Mouse (Mus musculus) limb, embryonic 12.5 days (tissue): ENCODE results near the gene Rbm34. TPM values are rescaled to one million over a fixed set of nuclear protein-coding genes. Genes with fewer than 3 reads are reported as not detected.
"Not testable (repeated sequence)": the region's sequence is repeated elsewhere in the genome, so short reads cannot be mapped to it uniquely, and the experiment has no call there.

Experiments
- ATAC-seq: fragments of 200-750 bp; cut with Nextera tagmentation; 2 replicates; pipeline ENCODE4 v1.8.0; 2017; ENCODE audit warnings: low read depth, moderate TSS enrichment; ENCODE audit not compliant: insufficient number of reproducible peaks, insufficient read depth, low FRiP score, low TSS enrichment
- H3K27ac ChIP-seq: fragments of 300-500 bp; sonication (generic); 2 replicates; pipeline ENCODE4 v1.5.1; 2016; ENCODE audit warnings: mild to moderate bottlenecking, moderate library complexity
- H3K27me3 ChIP-seq: fragments of 300-500 bp; sonication (generic); 2 replicates; pipeline ENCODE4 v1.6.1; 2016; ENCODE audit warnings: mild to moderate bottlenecking, moderate library complexity
- H3K36me3 ChIP-seq: fragments of 300-500 bp; sonication (generic); 2 replicates; pipeline ENCODE4 v1.6.1; 2016; ENCODE audit warnings: mild to moderate bottlenecking, moderate library complexity
- H3K4me1 ChIP-seq: fragments of 300-500 bp; sonication (generic); replicated peaks from 2 replicates; pipeline ENCODE4 v1.6.1; 2016
- H3K4me2 ChIP-seq: fragments of 300-500 bp; sonication (generic); 2 replicates; pipeline ENCODE4 v1.6.1; 2016; ENCODE audit warnings: mild to moderate bottlenecking, moderate library complexity
- H3K4me3 ChIP-seq: fragments of 300-500 bp; sonication (generic); replicated peaks from 2 replicates; pipeline ENCODE4 v1.5.1; 2016; ENCODE audit warnings: mild to moderate bottlenecking
- H3K9ac ChIP-seq: fragments of 300-500 bp; sonication (generic); replicated peaks from 2 replicates; pipeline ENCODE4 v1.6.1; 2016; ENCODE audit warnings: mild to moderate bottlenecking, moderate library complexity
- H3K9me3 ChIP-seq: fragments of 300-500 bp; sonication (generic); 2 replicates; pipeline ENCODE4 v1.6.1; 2016; ENCODE audit warnings: mild to moderate bottlenecking, moderate library complexity
- WGBS: fragments of 180-500 bp; shearing (Covaris S2); methylation state at CpG from one replicate; pipeline ENCODE4 v1.1.7; 2016; 5-methylcytosine and 5-hydroxymethylcytosine counted together
- polyA plus RNA-seq: library from polyadenylated mRNA; unstranded; fragments of >200 nt; fragmentation: Nextera tagmentation; extraction: Ambion mirVana; gene quantifications from 2 replicates; pipeline ENCODE4 v1.2.1, GENCODE M21; 2016

The Rbm34 gene
- polyA plus RNA-seq, 1 experiment from 2014 or later = 35.6 TPM

DNA sequence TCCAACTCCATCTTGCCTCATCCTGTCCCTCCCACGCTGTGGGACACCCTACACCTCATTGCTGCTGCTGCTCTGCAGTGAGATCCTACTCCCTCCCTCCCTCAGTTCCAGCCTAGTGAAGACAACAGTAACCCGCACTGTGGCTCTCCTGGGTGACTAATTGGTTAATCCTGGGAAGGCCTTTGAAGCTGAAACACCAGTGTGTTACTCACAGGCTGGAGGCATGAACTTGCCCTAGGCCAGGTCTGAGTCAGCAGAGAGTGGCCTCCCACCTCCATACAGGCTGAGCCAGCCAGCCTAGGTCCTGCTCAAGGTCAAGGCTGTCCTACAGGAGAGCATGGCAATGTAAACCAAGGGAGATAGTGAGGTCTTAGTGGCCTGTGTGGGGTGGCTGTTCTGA, 51.6 kb downstream of the Rbm34 start:
- Histone ChIP-seq H3K36me3 (peaks cover 5% of the 10 kb centered on the region; the same call in 1 of the 2 replicates), H3K4me2 (no peak overlapping the region), H3K27ac (no peak overlapping the region), H3K27me3 (no peaks in the 10 kb centered on the region), H3K4me1 (peaks cover 17% of the 10 kb centered on the region), H3K9ac (no peak overlapping the region), H3K9me3 (no peaks in the 10 kb centered on the region), H3K4me3 (no peak overlapping the region)
- 35% methylated on average over 2 of the region's 2 CpGs for WGBS
- no peak for ATAC-seq

DNA sequence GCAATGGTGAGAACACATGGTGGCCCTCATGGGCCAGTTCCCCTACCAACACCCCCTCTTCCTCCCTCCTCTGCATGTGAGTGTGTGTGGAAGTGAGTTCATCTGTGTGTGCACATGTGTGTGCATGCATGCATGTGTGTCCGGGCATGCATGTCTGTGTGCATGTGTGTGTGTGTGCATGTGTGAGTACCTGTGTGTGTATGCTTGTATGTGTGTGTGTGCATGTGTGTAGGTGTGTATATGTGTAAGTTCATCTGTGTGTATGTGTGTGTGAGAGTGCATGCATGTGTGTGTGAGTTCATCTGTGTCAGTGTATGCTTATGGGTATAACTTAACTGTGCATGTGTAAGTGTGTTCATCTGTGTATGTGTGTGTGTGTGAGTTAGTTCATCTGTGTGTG, 52.5 kb downstream of the Rbm34 start:
- 95% methylated on average over 1 of the region's 1 CpGs for WGBS
- Histone ChIP-seq H3K4me3 (no peak overlapping the region), H3K36me3 (peaks cover 4% of the 10 kb centered on the region; the same call in 1 of the 2 replicates), H3K9me3 (no peaks in the 10 kb centered on the region), H3K27me3 (no peaks in the 10 kb centered on the region), H3K27ac (no peak overlapping the region), H3K4me2 (no peak overlapping the region), H3K4me1 (peaks cover 23% of the 10 kb centered on the region), H3K9ac (no peak overlapping the region)
- no peak for ATAC-seq

DNA sequence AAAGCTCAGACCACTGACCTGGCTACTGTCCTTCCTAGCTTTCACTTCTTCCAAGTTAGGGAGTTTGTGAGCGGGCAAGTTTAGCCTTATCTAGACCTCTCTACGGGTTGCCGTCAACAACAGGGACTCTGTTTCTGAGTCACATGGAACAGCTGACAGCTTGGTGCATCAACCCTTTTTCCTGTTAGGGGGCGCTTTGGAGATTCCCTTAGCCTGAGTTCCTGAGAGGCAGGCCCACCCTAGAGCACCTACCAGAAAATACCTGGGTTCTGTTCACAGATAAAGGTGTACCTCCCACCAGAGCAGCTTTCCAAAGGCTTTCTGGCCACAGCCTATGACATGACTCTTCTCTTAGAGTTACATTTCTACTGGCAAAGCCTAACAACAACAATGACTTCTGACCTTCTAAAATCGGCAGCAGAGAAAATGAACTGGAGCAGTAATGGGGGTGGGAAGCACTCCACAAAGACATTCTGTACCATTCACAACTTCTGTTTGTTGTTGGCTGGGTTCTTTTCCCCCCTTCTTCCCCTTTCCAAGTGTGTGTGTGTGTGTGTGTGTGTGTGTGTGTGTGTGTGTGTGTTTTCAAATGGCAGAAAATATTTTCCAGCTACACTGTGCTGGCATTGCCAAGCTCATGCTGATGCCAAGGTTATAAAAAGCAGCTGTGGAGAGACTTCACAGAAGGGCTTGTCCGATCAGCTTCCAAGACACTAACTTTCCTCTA, 53.5 kb downstream of the Rbm34 start:
- no peak for ATAC-seq
- Histone ChIP-seq H3K27me3 (no peaks in the 10 kb centered on the region), H3K36me3 (no peaks in the 10 kb centered on the region), H3K9me3 (no peaks in the 10 kb centered on the region), H3K9ac (no peak overlapping the region), H3K4me3 (no peak overlapping the region), H3K4me1 (peaks cover 27% of the 10 kb centered on the region), H3K27ac (no peak overlapping the region), H3K4me2 (no peak overlapping the region)
- WGBS = 66% methylated on average over 6 of the region's 6 CpGs

DNA sequence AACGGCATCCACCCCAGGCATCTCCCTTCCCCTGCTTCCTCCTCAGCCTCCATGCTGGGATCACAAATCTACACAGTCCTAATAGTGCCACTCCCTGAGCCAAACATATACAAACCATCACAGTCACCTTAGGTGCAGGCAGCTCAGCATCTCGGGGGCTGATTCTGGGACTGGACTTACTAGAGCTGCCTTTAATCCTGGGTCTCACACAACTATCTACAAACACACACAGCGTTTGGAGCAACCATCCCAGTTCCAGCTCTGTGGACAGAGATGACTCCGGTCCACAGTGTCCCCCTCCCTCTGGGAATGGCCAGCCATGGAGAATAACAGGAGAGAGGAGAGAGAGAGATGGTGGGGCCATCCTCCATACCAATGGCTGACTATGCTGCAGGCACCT, 54.3 kb downstream of the Rbm34 start:
- Histone ChIP-seq H3K9me3 (no peaks in the 10 kb centered on the region), H3K36me3 (no peaks in the 10 kb centered on the region), H3K4me2 (no peak overlapping the region), H3K27ac (no peak overlapping the region), H3K9ac (no peak overlapping the region), H3K4me1 (peaks cover 27% of the 10 kb centered on the region), H3K4me3 (no peak overlapping the region), H3K27me3 (no peaks in the 10 kb centered on the region)
- no peak for ATAC-seq
- 84% methylated on average over 4 of the region's 4 CpGs for WGBS

DNA sequence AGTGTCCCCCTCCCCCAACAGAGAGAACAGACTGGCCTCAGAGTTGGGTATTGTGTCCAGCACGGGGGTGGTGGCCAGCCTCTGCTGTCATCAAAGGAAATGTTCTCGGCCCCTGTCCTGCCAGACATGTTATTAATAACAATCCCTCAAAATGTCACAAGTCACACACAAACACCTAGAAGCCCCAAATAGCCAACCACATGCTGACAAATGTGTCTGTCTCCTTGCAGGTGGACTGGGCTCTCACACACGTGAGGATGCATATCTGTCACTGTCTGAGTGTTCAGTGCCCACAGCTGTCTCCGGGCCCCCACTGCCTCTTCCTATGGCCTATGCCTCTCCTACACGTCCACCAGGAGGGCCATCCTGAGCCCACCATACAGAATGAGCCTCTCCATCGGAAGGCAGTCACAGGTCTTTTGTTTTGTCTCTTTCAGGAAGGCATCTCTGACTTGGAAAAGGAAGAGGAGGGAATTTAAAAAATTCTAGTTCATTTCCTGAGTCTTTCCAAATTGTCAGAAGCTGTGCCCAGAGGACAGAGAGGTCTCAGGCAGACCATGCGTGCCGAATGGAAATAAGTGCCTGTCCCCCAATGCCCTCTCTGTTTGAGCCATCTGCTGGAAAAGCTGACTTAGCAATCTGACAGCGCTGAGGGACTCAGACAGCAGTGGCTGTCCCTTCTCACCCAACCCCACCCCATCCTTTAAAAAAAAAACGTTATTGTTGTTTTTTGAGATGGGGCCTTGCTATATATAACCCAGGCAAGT, 56.1 kb downstream of the Rbm34 start:
- WGBS = 59% methylated on average over 10 of the region's 10 CpGs
- Histone ChIP-seq H3K4me3 (no peak overlapping the region), H3K27ac (no peak overlapping the region), H3K9ac (no peak overlapping the region), H3K9me3 (no peaks in the 10 kb centered on the region), H3K4me1 (peaks cover 29% of the 10 kb centered on the region), H3K27me3 (peaks cover 2% of the 10 kb centered on the region; the same call in 1 of the 2 replicates), H3K36me3 (no peaks in the 10 kb centered on the region), H3K4me2 (no peak overlapping the region)
- no peak for ATAC-seq

DNA sequence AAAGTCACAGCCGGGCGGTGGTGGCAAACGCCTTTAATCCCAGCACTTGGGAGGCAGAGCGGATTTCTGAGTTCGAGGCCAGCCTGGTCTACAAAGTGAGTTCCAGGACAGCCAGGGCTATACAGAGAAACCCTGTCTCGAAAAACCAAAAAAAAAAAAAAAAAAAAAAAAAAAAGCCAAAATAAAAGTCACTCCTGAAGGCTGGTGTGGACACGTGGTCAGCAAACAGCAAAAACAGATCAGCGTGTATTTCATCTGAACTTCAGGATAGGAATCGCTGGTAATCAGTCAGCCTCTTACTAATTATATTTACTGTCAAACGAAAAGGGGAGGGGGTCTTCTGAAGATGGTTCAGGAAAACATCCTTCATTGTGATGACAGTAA, 56.8 kb downstream of the Rbm34 start:
- H3K27me3 ChIP-seq, H3K4me3 ChIP-seq, H3K4me2 ChIP-seq, H3K27ac ChIP-seq, H3K36me3 ChIP-seq, H3K9ac ChIP-seq, H3K9me3 ChIP-seq, ATAC-seq: not testable (repeated sequence)
- WGBS = 69% methylated on average over 10 of the region's 10 CpGs
- H3K4me1 ChIP-seq = peaks cover 30% of the 10 kb centered on the region

DNA sequence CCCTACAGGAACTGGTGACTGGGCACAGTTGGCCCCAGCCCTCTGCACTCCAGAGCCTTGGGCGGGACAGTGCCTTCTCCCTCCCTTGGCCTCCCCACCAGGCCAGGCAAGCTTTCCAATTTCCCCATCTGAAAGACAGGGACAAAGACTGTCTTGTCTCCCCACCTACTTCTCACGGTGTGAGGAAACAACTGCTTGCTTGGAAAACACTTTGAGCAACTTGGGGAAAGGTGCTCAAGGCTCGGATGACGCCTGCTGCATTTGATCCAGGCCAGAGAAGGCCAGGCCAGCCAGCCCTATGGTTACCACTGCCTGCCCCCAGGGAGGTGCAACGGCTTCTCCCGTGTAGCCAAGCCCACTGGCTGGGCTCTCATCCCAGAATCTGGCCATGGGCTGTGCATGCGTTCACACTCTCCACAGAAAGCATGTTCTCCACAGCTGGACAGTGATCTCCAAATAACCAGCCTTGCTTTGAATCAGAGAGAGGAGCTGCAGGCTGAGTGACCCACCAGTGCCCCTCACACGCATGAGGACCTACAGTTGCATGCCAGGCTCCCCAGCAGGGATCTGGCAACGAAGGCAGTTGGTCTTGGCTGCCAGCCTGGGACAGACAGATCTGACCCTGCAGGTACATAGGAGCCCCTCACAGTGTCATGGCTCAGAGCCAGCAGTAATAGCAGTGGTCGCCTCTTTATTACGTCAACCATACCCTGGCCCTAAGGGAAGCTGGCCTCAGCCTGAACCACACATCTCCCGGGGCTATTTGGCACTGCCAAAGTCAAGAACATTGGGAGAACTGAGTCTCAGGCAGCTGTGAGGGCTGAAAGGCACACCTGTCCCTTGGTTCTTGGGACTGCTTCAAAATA, 57.4 kb downstream of the Rbm34 start:
- no peak for ATAC-seq
- peak overlapping the region; percentile 20; the same call in 1 of the 2 replicates for H3K27ac ChIP-seq
- no peaks in the 10 kb centered on the region for H3K9me3 ChIP-seq
- H3K4me2 ChIP-seq = no peak overlapping the region
- peaks cover 35% of the 10 kb centered on the region for H3K4me1 ChIP-seq
- no peak overlapping the region; the same call in 1 of the 2 replicates for H3K9ac ChIP-seq
- WGBS = 46% methylated on average over 12 of the region's 12 CpGs
- peaks cover 2% of the 10 kb centered on the region; the same call in 1 of the 2 replicates for H3K27me3 ChIP-seq
- H3K4me3 ChIP-seq = no peak overlapping the region
- H3K36me3 ChIP-seq = no peaks in the 10 kb centered on the region

DNA sequence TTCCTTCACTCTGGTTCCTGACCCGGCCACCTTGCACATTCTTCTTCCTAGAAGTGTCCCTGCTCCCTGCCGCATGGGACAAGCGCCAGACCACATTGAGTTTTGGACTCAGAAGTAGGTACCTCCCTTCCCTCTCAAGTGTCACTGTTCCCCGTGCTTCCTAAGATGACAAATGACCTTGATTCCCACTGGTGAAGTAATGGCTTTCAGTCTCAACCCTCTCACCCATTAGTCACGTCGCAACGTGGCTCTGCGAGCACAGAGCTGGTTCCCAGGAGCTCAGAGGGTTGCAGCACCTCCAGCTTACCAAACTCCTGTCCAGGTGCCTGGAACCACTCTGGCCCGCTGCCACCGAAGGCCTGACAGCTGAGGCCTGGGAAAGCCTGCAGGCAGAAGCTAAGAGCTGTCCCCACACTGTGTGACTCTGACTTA, 61.5 kb downstream of the Rbm34 start:
- no peak overlapping the region for H3K4me3 ChIP-seq
- H3K27me3 ChIP-seq = peaks cover 5% of the 10 kb centered on the region; the same call in 1 of the 2 replicates
- peak overlapping the region; percentile 59; the same call in 1 of the 2 replicates for H3K27ac ChIP-seq
- H3K4me2 ChIP-seq = 0 out of 2 replicates have a peak overlapping the region, but pooled peaks have one; percentile 8
- no peaks in the 10 kb centered on the region for H3K9me3 ChIP-seq
- no peaks in the 10 kb centered on the region for H3K36me3 ChIP-seq
- H3K9ac ChIP-seq = no peak overlapping the region
- ATAC-seq = no peak
- WGBS = 58% methylated on average over 10 of the region's 10 CpGs
- peaks cover 25% of the 10 kb centered on the region for H3K4me1 ChIP-seq

DNA sequence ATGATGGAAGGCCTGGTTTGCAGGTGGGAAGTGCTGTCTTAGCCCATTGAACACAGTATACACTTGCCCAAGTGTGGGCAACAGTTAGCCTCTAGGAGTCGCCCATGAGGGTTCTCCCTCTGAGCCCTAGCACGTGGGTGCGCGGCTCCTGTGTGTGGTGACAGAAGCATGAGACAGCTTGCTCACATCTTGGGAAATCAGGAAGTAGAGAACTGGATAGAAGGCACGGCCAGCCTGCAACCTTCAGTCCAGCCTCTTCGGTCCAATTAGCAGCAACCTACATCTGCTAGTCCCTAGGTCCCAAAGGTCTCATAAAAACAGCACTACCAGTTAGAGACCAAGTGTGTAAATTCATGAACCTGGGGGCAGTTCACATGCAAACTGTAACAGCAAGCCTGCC, 62.1 kb downstream of the Rbm34 start:
- H3K9me3 ChIP-seq = no peaks in the 10 kb centered on the region
- ATAC-seq = 0 out of 2 replicates have a peak, but pooled peaks have one; percentile 17
- no peaks in the 10 kb centered on the region for H3K36me3 ChIP-seq
- peaks cover 5% of the 10 kb centered on the region; the same call in 1 of the 2 replicates for H3K27me3 ChIP-seq
- no peak overlapping the region for H3K9ac ChIP-seq
- H3K4me2 ChIP-seq = 0 out of 2 replicates have a peak overlapping the region, but pooled peaks have one; percentile 8
- peaks cover 24% of the 10 kb centered on the region for H3K4me1 ChIP-seq
- 57% methylated on average over 6 of the region's 6 CpGs for WGBS
- 0 out of 2 replicates have a peak overlapping the region, but pooled peaks have one; percentile 59 for H3K27ac ChIP-seq
- H3K4me3 ChIP-seq = no peak overlapping the region

DNA sequence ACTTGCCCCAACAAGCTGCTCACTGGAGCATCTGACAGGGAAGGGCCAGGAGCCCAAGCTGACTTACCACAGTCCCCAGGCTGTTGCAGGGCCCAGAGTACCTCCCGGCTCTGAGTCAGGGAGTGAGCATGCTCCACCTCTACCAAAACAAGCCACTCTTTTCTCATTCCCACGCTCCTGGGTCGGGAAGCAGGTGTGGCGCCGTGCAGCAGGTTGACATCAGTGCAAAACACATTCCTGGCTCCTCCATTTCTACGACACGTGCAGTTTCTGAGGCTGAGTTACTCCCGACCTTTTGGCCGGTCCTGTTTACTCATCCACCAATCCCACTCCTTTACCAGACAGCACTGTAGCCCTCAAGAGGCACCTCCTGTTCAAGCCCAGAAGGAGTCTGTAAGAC, 62.9 kb downstream of the Rbm34 start:
- WGBS = 72% methylated on average over 9 of the region's 9 CpGs
- Histone ChIP-seq H3K4me2 (no peak overlapping the region), H3K27ac (no peak overlapping the region), H3K27me3 (peaks cover 5% of the 10 kb centered on the region; the same call in 1 of the 2 replicates), H3K9ac (no peak overlapping the region), H3K36me3 (no peaks in the 10 kb centered on the region), H3K4me3 (no peak overlapping the region), H3K4me1 (peaks cover 16% of the 10 kb centered on the region), H3K9me3 (no peaks in the 10 kb centered on the region)
- ATAC-seq = no peak
